Mouse (Mus musculus) cerebellum, postnatal 25 days (tissue): ENCODE measurements around the gene Vpreb1.
"Not testable (repeated sequence)": the region's sequence is repeated elsewhere in the genome, so short reads cannot be mapped to it uniquely, and the experiment has no call there.

Experiments used
- DNase-seq, 2 experiments: peaks; one replicate each; pipeline ENCODE4 v3.0.0; 2021; ENCODE audit warnings: mixed read lengths in 2 of 2

The Vpreb1 gene

DNA sequence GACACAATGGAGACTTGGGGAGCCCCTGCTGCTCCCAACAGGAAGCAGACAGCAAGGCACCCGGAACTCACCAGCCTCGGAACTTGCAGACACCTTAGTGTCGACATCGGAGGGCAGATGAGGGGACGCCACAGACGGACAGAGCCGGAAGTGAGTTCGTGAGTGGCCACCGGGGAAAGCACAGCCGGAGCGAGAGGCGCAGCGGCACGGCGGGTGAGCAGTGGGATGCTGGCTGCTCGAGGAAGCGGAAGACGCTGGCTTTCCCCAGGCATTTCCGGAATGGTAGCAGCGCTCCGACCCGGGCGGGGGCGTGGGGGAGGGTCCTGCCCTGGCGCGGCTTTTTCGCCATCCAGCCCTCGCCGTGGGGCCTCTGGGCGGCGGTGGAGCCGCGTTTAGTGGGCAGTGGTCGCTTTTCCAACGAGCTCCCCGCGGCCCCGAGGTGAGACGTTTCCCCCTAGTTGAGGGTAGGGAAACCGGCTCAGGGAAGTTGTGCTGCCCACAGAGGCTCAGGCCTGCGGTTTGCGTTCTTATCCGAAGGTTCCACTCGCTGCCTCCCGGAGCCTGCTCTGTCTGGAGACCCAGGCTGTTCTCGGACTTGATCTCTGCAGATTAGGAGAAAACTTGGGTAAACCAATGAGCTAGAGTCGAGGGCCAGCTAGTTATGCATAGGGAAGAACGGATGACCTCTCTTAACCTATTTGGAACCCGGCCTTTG, at the start of gene Vpreb1, which contains the start of gene Top3b:
Gene Vpreb1 (minus strand): TSS at position 227 of the 715 bp plus-strand sequence.
Gene Top3b (plus strand): TSS at position 120 of the 715 bp plus-strand sequence.
- peak; percentile 89 to 90 for DNase-seq

DNA sequence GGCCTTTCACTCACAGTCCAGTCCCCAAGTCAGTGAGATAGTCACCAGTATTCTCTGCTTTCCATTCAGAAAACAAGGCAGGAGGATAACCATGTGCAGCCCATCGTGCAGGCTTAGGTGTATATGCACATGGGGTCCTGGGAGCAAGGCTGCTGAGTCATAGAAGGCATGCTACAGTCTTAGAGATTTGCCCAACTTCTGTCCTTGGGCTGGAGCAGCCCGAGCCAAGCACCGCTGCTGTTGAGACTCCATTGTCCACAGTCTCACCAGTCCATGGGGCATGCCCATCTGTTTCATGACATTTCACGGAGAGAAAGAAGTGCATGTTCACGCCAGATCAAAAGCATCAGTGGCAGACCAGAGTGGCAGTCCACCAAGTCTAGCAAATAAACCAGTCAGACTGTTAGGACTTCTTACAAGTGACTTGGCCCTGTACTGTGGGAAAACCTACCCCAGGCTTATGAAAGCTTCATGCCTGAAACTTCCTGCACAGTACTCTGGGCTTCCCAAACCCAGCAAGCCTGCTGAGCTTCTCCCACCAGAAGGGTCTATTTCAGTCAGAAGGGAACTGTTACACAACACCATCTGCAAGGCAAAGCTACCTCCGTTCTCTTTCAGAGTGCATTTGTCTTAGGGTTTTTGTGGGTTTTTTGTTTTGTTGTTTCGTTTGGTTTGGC, 47.9 kb upstream of the Vpreb1 start:
- no peak for DNase-seq

DNA sequence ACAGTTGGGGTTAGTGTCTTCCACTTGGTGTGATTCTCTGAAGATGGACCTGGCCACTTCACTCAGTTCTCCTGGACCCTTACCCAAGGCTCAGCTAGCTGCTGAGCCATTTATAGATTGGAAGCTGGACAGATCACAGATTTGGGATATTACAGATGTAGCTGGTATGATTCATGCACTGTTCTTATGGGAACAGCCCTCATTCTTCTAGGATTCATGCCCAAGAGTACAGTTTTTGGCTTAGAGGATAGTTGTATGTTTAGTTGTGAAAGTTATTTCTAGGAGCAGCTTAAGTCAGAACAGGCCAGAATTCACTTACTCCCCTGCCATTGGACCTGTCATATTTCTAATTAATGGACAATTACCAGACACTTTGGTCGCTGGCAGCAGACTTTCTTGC, 42.8 kb upstream of the Vpreb1 start:
- DNase-seq = no peak

DNA sequence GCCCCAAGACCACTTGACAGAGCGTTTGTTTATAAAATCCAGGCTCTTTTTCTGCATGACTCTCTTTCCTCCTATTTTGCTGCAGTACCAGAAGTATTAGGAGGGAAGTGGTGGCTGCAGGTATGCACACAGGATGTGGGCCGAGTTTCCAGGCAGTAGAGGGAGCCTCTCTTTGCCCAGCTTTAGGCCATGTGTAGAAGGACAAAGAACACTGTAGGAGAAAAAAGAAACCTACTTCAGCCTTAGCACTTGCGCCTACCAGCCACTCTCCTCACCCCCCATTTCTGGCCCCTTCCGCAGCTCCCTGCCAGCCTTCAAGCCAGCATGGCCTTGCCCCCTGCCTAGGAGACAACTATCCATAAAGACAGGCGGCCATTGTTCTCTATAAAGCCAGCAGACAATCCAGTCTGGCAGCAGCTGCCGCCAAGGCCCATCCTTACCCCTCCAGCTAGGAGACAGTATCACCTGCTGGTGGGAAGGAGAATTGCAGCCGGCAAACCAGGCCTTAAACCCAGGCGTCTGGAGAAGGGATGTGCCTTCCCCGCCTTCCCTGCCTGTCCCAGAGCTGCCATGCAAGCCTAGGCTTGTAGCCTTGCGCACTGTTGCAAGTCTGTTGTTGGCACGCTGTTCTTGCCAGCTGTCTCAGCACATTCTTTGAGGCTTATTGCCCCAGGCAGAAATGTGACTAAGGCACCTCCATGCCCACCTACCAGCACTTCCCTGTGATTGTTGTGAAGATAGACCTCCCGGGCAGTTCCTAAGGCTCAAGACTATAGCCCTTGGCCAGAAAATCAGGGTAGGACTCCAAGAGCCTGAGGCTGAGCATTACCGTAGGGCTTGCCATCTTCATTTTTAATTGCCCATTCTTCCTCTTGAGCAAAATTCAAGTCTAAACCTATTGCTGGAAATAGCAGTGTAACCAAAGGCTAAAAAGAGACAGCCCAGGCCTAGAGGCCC, 41.3 kb upstream of the Vpreb1 start:
- DNase-seq = peak; percentile 75 to 84

DNA sequence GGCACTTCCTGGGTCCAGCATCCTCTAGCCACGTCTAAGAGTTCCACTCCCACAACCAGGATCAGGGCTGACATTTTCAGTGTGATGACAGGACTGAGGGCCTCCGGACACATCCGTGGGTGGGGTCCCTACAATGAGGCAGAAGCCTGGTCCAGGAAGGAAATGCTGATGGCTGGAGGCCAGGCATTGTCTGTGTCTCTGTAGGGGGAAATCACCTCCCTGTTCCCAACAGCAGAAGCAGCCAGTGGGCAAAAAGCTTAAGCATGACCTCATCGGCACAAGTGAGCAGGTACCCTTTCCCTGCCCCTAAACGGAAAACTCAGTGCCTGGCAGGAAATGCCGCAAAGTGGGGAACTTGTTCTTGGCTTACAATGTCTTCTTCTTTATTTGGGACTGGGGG, 37.2 kb upstream of the Vpreb1 start:
- DNase-seq = no peak

DNA sequence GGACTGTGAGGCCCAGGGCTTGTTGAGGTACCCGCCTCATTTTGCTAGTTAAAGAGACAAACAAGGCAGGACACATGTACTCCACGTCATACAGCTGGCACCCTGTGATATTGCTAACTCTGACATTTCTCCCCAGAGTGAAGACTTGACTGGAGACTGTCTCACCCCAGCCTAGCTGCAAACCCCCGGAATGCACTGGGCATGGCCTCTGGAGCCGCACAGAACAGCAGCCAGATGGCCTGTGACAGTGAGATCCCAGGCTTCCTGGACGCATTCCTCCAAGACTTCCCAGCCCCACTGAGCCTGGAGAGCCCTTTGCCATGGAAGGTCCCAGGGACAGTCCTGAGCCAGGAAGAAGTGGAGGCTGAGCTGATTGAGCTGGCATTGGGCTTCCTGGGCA, 32.5 kb upstream of the Vpreb1 start:
- no peak for DNase-seq

DNA sequence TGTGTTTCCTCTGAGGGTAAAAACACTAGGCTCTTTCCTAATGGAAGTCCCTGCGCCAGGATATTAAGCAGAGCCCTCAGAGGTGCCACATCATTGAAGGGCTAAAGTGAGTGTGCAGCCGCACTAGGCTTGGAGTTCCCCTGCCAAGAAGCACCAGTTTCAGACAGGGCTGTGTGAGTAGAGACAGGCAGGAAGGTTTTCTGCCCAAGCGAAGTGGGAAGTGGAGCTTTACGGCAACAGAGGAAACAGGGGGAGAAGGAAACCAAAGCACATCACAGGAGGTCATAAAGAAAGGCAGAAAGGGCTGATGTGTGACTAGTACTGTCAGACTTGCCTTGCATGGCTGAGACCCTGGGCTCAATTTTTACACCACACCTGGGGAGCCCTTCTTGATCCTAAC, 31.7 kb upstream of the Vpreb1 start:
- DNase-seq = no peak

DNA sequence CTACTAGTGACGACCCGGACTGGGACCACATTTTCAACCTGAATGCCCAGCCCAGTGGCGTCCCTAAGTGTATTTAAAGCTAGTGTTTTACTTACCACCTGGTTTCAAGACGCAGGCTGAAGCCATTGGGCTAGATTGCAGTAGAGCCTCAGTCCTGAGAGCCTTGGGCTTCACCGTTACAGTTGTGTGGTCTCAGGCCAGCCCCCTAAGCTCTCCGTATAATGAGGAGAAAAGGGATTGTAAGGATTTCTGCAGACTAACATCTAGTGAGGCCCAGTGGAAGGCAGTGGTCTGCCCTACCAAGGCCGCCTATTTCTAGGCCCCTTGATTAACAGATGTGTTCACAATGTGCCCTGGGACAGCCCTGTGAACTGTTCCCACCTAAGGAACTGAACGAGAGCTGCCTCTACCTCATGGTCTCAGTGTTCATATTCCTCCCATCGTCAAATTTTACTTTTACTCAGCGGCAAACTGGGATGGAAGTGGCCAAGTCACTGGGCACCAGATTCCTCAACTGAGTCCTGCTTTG, 26.5 kb upstream of the Vpreb1 start:
- DNase-seq = no peak

GRCm38 (mm10) chr16:16896382-16897055, 25.9 kb upstream of the Vpreb1 start, which contains the start of gene Ppm1f:
Gene Ppm1f, plus strand, starts transcription at chr16:16896469.
- DNase-seq = peak; percentile 97 to 98

- DNase-seq = no peak
These were observed 25.4 kb upstream of the Vpreb1 start for GRCm38 (mm10) chr16:16896015-16896381.

GRCm38 (mm10) chr16:16892366-16892765, 21.7 kb upstream of the Vpreb1 start:
- no peak for DNase-seq

DNA sequence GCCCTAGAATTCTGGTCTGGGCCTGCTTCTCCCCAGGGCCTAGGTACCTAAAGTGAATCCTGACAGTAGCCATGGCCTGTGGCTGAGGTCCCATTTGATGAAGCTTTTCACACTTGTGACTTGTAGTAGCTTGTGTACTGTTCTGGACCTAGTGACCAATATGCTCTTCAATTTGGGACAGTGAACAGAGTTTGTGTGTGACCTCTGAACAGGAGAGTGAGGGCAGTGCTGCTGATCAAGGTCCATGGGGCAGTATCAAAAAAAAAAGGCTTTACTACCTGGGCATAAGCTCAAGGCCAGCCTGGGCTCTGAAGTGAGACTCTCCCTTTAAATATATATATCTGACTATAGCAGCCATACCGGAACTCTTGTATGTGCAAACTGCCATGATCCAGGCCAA, 17.7 kb upstream of the Vpreb1 start:
- DNase-seq = no peak

DNA sequence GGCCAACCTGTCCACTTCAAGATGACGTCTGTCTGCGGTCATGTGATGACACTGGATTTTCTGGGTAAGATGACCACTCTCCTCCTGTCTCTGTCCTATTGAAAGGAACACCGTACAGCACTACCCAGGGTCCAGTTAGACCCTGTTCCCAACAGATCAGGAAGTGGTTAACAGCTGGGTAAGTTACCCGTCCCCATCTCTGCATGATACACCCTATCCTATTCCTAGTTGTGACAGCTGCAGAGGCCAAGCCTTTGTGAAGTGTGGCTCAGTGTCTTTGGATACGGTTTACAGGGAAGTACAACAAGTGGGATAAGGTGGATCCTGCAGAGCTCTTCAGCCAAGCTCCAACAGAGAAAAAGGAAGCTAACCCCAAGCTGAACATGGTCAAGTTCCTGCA, 8.4 kb upstream of the Vpreb1 start:
- DNase-seq = no peak

GRCm38 (mm10) chr16:16870241-16870616, 414 bp downstream of the Vpreb1 start:
- no peak for DNase-seq

DNA sequence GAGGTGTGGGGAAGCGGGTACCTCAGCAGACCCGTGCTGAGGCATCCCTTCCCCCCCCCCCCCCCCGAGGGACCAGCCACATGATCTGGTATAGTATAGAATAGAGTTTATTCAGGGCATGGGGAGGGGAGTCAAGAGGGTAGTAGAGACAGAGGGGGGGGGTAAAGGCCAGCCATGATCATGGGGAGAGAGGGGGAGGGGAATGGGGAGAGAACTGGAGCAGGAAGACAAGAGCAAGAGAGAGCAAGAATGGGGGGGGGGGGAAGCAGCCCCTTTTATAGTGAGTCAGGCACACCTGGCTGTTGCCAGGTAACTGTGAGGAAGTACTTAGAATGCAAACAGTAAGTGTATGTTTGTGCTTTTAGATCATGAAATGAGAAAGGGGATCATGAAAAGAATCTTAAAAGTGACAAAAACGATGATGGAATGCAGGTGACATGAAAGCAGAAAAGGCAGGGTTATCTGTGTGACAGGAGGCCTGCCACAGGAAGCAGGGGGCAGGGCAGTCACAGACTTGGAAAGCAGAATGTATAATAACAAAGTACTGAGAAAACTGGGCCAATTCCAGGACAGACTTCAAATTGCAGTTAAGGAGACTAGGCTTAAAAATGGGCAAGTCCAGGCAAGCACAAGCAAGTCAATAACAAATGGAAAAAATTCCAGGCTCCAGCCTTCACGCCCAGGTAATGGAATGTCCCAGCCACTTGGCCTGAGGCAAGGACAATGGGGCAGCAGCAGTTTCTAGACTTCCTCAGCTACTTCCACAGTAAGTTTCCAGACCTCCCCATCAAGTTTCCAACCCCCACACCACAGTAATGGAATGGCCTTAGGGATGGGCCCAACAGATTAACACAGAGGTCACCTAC, 4.7 kb downstream of the Vpreb1 start:
- DNase-seq = no peak

DNA sequence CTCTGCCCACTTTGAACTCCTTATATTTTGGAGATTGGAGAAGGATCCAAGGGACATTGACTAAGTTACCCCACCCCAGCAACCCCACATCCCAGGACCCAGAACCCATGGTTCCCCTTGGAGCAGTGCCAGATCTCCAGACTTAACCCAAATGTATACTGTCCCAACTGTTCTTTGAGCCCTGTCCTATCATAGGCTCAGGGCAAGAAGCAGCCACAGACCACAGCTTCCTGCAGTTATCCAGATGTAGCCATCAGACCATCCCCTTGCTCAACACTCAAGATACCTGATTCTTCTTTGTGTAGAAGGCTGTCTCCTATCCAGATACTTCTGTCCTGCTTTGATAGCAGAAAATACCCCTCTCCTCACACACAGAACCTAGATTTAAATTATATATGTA, 5.4 kb downstream of the Vpreb1 start:
- DNase-seq = no peak

GRCm38 (mm10) chr16:16863978-16864377, 6.7 kb downstream of the Vpreb1 start, which contains the start of gene Igll1:
Gene Igll1, minus strand, starts transcription at chr16:16863985.
- no peak for DNase-seq

- no peak for DNase-seq
These were observed 8.4 kb downstream of the Vpreb1 start for GRCm38 (mm10) chr16:16862288-16862687.

DNA sequence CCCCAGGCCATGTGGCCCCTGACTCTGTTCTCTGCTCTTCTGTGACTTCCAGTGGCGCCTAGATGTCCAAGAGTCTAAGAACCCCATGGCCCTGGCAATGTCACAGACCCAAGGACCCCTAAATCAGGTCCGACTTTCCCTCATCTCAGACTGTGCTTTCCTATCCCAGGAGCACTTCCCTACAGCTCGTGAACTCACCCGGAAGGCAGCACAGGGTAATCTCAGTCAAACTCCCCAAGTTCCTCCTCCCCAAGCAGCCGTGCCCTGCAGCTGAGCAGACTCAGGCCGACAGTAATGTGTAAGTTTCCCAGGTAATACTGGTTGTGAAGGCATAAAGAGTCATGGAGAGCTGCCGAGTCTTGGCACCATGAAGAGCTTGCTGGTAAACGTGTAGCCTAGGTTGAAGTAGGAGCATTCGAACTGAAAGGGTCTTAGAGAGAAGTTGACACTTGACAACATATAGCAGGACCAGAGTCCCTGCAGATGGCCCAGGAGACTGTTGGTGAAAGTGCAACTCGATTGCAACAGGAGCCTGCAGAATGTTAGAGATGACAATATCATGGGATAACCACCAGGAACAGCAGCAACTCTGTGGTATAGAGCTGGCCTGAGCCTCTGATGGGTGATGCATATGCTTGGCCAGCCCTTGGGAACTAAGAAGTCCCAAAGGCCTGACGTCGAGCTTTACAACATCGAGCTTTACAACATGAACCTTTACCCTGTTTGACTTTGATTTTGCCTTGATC, 13.7 kb downstream of the Vpreb1 start:
- DNase-seq = no peak

GRCm38 (mm10) chr16:16856054-16856453, 14.6 kb downstream of the Vpreb1 start:
- DNase-seq = not testable (repeated sequence)

DNA sequence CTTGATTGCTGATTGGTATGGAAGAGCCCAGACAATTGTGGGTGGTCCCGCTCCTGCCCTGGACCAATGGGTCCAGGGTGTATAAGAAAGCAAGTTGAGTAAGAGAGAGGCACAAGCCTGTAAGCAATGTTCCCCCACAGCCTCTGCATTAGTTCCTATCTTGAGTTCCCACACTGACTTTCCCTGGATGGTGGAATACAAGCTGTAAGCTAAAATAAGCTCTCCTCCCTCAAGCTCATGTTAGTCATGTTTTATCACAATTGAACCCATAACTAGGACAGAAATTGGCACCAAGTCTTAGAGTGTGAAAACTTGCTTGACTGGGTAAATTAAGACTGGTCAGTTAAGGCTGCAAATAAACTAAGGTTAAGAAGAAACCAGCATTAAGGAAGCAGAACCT, 15.1 kb downstream of the Vpreb1 start:
- no peak for DNase-seq
